Mouse (Mus musculus) megakaryocyte, embryonic 14.5 days (primary cell): ENCODE results near the gene Tsc22d3.
"Not testable (repeated sequence)": the region's sequence is repeated elsewhere in the genome, so short reads cannot be mapped to it uniquely, and the experiment has no call there.

Source experiments
- FLI1 ChIP-seq: IDR thresholded peaks from 2 replicates; pipeline ENCODE4 v1.6.1; 2012; ENCODE audit warnings: low read length, inconsistent platforms, mixed read lengths
- GATA1 ChIP-seq: IDR thresholded peaks from 3 replicates; pipeline ENCODE4 v1.6.1; 2012; ENCODE audit warnings: mixed read lengths, low read length, inconsistent platforms, borderline replicate concordance

DNA sequence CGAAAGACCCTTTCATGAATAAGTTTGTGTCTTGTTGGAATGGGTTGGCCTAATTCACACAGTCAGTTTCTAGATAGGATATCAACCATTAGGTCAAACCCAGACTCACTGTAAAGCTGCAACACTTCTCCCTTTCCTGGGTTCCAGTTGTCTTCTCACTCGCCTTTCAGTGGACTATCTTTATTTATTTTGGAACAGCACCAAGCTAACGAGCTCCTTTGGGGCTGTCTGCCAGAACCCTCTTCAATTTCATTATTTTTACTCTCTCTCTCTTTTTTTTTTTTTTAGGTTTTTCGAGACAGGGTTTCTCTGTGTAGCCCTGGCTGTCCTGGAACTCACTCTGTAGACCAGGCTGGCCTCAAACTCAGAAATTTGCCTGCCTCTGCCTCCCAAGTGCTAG is 102.0 kb downstream of the Tsc22d3 start:
- not testable (repeated sequence) for TF ChIP-seq GATA1, FLI1
